Mouse (Mus musculus) MN1 (cell line): ENCODE measurements around the gene Lrba.
A peak's percentile ranks its signal among the peaks of the same experiment; 100 is the strongest.

Experiments
- DNase-seq: peaks from one replicate; pipeline ENCODE4 v3.0.0-alpha.2; 2016; ENCODE audit warnings: low spot score

Gene Lrba

GRCm38 (mm10) chr3:86799041-86799440 is 574.6 kb downstream of the Lrba start:
- DNase-seq, result no peak

DNA sequence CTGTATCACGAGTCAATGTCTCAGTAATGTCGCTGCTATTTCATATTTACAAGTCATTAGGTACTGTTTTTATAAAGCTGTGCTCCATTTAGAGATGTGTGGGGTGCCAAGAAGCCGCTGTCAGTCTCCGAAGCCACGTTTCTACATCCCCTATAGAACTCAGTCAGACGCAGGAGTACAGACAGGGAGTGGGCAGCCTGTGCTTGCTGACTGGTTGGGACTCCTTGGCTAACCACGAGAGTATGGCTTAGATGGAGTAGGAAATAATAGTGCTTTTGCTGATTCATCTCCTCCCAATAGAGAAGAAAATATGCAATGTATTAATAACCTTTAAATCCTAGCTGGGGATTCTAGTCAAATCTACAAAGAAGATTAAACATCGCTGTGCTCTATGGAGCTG is 576.4 kb downstream of the Lrba start:
- no peak for DNase-seq

DNA sequence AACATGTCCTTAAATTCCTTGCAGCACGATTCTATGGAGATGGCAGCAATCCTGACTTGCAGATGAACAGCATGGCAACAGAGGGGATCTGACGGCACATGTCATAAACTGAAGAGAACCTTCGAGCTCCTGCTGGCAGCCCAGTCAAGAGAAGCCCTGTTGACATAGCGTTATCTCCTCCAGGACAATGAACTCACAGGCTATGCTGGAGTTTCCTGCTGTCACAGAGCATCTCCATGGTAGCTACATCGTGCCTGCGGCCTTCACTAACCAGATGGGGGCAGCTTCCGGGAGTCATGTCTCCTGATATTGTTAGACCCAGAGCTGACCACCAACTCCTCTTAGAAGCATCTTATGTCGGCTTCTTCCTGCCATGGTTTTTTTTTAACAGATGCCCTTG is 578.3 kb downstream of the Lrba start:
- no peak for DNase-seq

GRCm38 (mm10) chr3:86804265-86804664 is 579.8 kb downstream of the Lrba start:
- no peak for DNase-seq

GRCm38 (mm10) chr3:86806834-86807233 is 582.4 kb downstream of the Lrba start:
- no peak for DNase-seq

GRCm38 (mm10) chr3:86807750-86808467 is 583.4 kb downstream of the Lrba start:
- no peak for DNase-seq

DNA sequence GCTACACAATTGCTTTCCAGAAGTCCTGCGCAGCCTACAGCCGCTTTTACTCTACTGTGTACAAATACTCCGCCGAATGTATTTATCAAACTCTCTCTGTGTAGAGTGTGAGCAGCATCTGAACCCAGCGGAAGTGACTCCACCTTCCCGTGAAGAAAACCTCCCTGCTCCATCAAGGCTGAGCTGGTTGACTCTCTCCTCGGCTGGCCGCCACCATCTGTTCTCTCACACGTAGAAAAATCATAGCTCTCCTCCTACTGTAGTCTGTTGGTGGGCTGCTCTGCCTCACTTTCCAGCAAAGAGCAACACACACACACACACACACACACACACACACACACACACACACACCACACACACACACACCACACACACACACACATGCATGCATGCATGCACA is 584.7 kb downstream of the Lrba start:
- no peak for DNase-seq

GRCm38 (mm10) chr3:86809646-86810045 is 585.2 kb downstream of the Lrba start:
- DNase-seq, result no peak

GRCm38 (mm10) chr3:86810908-86811307 is 586.4 kb downstream of the Lrba start:
- DNase-seq, result no peak

GRCm38 (mm10) chr3:86812689-86813088 is 588.2 kb downstream of the Lrba start:
- peak; percentile 89 for DNase-seq

DNA sequence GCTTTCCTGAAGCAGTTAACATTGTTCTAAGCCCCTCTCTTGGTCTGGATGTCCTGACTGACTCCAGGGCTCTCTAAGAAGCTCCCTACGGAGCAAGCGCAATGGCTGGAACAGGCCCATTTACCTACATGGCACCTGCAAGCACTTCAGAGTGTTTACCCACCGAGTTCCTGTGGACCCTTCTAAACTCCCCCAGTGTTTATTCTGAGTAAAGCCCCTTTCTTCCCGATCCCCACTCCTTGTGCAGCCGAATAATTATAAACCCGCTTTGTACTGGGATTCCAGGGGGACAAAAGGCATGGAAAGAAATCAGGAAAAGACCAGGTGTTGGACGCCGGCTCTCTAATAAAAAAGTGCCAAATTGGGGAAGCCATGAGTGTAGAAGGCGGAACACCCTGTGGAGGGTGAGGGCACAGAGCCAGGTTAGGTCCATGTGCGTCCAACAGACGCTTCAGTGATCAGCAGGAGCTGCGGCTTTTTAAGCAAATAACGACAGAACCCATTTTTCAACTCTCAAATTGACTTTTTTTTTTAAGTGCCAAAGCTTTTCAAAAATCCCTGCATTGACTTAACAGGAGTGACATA is 593.6 kb downstream of the Lrba start:
- DNase-seq, result no peak

GRCm38 (mm10) chr3:86819372-86819771 is 594.9 kb downstream of the Lrba start:
- no peak for DNase-seq

DNA sequence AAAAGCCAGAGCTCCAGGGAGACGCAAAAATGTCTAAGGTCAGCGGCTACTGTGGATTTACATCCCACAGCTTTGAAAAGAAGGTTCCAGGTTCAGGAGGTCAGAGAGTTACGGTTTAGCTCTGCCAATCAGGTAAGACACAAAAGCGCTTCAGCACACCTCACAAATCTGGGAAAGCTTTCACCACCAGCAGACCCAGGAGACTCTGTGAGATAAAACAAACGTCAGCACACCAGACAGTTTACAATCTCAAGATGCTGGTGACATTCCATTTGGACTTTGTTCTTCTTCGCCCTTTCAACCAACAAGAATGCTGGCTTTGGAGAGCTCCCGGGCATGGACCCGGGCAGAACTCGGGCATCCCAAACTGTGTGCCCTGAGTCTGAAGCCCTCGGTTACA is 595.9 kb downstream of the Lrba start:
- DNase-seq, result no peak

DNA sequence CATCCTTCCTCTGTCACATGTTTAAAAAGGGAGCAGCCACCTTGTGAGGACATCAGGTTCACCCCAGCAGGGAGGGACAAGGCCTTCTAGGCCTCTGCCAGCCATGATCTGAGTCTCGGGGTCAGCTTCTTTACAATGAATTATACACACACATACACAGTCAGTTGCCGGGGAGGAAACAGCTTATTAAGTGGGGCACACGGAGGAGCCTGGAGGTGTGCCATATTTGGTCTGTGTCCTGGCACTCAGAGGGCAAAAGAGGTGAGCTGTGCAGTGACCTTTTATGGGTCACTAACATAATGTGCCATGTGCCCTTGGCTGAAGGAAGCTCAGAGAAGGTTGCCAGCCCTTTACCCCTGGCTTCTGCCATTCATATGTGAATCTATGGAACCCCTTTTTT is 596.9 kb downstream of the Lrba start:
- no peak for DNase-seq

DNA sequence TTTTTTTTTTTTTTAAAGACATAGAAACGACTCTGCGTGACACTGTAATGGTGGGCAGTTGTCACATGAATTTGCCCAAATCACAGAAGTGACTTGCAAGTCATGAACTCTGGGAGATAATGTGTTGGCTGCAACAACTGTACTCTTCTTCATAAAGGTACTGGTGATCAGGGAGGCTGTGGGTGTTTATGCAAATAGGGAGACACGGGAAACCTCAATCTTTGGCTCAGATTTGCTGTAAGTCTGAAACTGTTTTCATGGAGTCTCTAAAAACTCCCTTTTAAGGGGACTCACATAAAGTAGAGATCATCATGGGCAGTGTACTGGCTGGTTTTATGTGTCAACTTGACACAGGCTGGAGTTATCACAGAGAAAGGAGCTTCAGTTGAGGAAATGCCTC is 603.0 kb downstream of the Lrba start:
- no peak for DNase-seq

GRCm38 (mm10) chr3:86832115-86832514 is 607.6 kb downstream of the Lrba start:
- DNase-seq, result no peak
